Mouse (Mus musculus): ENCODE results near the gene Pax2.

Gene Pax2

GRCm38 (mm10) chr19:44784391-44784790, 28.5 kb downstream of the Pax2 start:
- no peak for DNase-seq

- DNase-seq, result no peak
Measured at GRCm38 (mm10) chr19:44788488-44788887, 32.6 kb downstream of the Pax2 start.

GRCm38 (mm10) chr19:44791981-44792380, 36.1 kb downstream of the Pax2 start:
- DNase-seq, result peak; percentile 27 to 57

- no peak for DNase-seq
Measured at GRCm38 (mm10) chr19:44797110-44798060, 41.5 kb downstream of the Pax2 start.

- no peak for DNase-seq
Measured at GRCm38 (mm10) chr19:44798731-44799130, 42.9 kb downstream of the Pax2 start.

- no peak for DNase-seq
Measured at GRCm38 (mm10) chr19:44799156-44799555, 43.3 kb downstream of the Pax2 start.

GRCm38 (mm10) chr19:44800327-44800726, 44.5 kb downstream of the Pax2 start:
- no peak for DNase-seq

GRCm38 (mm10) chr19:44808734-44809133, 52.9 kb downstream of the Pax2 start:
- no peak for DNase-seq

- DNase-seq, result no peak
Measured at GRCm38 (mm10) chr19:44812666-44813429, 57.0 kb downstream of the Pax2 start.

- no peak for DNase-seq
Measured at GRCm38 (mm10) chr19:44815111-44815510, 59.3 kb downstream of the Pax2 start.

- DNase-seq, result no peak
Measured at GRCm38 (mm10) chr19:44817403-44818128, 61.7 kb downstream of the Pax2 start.

GRCm38 (mm10) chr19:44818676-44819075, 62.8 kb downstream of the Pax2 start:
- no peak for DNase-seq

GRCm38 (mm10) chr19:44821581-44821980, 65.7 kb downstream of the Pax2 start:
- no peak for DNase-seq

GRCm38 (mm10) chr19:44822295-44822694, 66.5 kb downstream of the Pax2 start:
- no peak for DNase-seq

GRCm38 (mm10) chr19:44823657-44824056, 67.8 kb downstream of the Pax2 start:
- no peak for DNase-seq

- no peak for DNase-seq
Measured at GRCm38 (mm10) chr19:44825216-44825768, 69.4 kb downstream of the Pax2 start.

GRCm38 (mm10) chr19:44825819-44826218, 70.0 kb downstream of the Pax2 start:
- DNase-seq, result no peak

- no peak for DNase-seq
Measured at GRCm38 (mm10) chr19:44833391-44833790, 77.5 kb downstream of the Pax2 start.

- DNase-seq, result no peak
Measured at GRCm38 (mm10) chr19:44834218-44835041, 78.6 kb downstream of the Pax2 start.

GRCm38 (mm10) chr19:44835042-44835930, 79.4 kb downstream of the Pax2 start:
- DNase-seq, result peak; percentile 11 to 21
